Mouse (Mus musculus) G1E-ER4 (cell line): Measurements from ENCODE around the gene Sh2b2. TPM values are rescaled to one million over a fixed set of nuclear protein-coding genes. Genes with fewer than 3 reads are reported as not detected.

Experiments
- GATA1 ChIP-seq: IDR thresholded peaks from one replicate; pipeline ENCODE4 v1.8.0; 2012; ENCODE audit warnings: low read length, inconsistent platforms
- polyA plus RNA-seq: library from polyadenylated mRNA; stranded (reverse); fragments of >175 nt; gene quantifications from 2 replicates; pipeline ENCODE4 v1.2.3, GENCODE M21; 2012

The Sh2b2 gene
- not detected in 2 replicates for polyA plus RNA-seq

- TF ChIP-seq GATA1, result no peak
Observed at GRCm38 (mm10) chr5:136246452-136246838, at the start of gene Sh2b2. Gene Sh2b2, minus strand, starts transcription at chr5:136246556.

DNA sequence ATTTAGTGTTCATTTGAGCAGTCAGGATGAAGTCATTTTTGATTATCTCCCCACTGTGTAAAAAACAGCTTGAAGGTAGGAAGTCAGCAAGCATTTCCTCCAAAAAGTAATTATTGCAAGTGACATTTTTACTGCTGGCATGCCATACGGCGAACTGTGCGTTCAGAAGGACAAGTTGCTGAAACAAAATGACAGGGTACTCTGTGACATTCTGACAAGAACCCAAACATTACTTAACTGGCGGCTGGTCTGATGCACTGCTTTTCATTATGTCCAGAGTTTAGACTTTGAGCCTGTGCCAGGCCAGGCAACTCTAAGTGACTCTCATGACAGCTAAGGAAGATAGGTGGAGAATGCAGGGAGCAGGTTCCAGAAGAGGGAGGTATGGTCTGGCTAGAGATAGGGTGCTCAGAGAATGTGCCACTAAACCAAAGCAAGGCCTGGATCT is 46.6 kb upstream of the Sh2b2 start:
- TF ChIP-seq GATA1, result no peak

GRCm38 (mm10) chr5:136292361-136292760 is 46.0 kb upstream of the Sh2b2 start:
- TF ChIP-seq GATA1, result no peak

- no peak for TF ChIP-seq GATA1
Observed at GRCm38 (mm10) chr5:136291562-136291961, 45.2 kb upstream of the Sh2b2 start.

DNA sequence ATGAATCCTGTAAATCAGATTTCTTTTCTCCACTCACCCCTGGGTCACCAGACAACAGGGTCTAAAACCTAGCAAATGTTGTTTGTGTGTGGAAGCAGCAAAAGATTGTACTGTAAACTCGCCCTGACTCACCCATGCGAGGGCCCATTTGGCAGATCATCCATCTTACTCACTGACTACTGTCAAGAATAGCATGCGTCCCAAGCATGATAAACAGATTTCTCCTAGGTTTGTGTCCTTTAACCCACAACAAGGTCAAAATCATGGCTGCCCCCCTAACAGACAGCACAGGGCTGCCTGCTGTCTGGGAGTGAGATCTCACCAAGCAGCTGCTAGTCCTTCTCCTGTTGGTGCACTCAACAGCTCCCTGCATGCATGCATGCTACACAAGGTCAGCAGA is 43.4 kb upstream of the Sh2b2 start:
- no peak for TF ChIP-seq GATA1

GRCm38 (mm10) chr5:136288351-136289081 is 42.2 kb upstream of the Sh2b2 start:
- no peak for TF ChIP-seq GATA1

GRCm38 (mm10) chr5:136286566-136286965 is 40.2 kb upstream of the Sh2b2 start:
- TF ChIP-seq GATA1, result no peak

GRCm38 (mm10) chr5:136285106-136285505 is 38.8 kb upstream of the Sh2b2 start:
- TF ChIP-seq GATA1, result no peak

- TF ChIP-seq GATA1, result no peak
Observed at GRCm38 (mm10) chr5:136281351-136281750, 35.0 kb upstream of the Sh2b2 start.

DNA sequence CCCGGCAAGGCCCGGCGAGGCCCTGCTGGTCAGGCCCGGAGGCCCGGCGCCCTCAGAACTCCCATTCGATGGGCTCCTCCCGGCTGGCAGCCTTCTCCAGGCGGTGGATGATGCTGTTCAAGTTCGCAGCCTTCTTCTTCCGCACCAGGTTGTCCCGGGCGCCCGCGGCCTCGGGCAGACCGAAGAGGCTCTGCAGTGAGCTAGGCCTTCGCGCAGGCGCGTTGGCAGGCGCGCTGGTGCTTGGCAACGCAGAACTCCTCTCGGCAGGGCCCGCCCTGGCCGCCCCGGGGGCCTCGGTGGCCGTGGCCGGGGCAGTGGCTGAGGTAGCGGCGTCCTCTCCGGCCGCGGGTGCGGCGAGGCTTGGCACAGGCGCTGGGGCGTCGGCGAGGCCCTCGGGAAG is 28.4 kb upstream of the Sh2b2 start:
- TF ChIP-seq GATA1, result no peak

GRCm38 (mm10) chr5:136269937-136270336 is 23.6 kb upstream of the Sh2b2 start:
- TF ChIP-seq GATA1, result no peak

DNA sequence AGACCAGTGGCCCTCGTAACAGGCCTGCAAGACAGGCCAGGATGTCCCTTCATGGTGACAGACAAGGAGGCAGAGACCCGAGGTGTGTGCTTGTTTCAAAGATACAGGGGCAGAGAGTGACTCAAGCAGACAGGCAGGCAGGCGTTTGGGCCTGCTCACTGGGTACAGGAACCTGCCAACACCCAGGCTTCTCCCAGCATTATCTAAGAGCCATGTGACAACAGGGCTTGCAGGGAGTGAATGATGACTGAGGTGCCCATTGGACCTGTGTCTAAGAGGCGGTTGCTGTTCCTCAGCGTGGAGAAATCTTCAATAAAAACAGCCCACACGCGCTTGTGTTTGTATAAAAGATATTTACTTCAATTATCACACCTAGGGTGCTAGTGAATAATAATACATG is 19.7 kb upstream of the Sh2b2 start:
- TF ChIP-seq GATA1, result no peak

DNA sequence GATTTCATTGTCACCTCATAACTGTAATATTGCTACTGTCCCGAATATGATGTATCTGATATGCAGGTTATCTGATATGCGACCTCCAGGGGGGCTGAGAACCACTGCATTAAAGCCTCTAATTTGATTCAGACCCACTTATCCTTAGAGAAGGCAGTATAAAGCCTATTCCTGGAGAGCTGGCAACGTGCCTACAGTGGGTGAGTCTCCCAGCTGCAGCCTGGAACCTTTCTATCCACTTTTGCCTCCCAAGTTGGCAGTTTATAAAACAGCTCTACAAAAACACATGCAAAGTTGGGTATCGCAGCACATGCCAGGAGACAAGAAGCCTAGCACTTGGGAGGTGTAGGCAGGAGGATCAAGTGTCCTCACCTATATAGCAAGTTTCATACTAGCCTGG is 17.0 kb upstream of the Sh2b2 start:
- TF ChIP-seq GATA1, result no peak

DNA sequence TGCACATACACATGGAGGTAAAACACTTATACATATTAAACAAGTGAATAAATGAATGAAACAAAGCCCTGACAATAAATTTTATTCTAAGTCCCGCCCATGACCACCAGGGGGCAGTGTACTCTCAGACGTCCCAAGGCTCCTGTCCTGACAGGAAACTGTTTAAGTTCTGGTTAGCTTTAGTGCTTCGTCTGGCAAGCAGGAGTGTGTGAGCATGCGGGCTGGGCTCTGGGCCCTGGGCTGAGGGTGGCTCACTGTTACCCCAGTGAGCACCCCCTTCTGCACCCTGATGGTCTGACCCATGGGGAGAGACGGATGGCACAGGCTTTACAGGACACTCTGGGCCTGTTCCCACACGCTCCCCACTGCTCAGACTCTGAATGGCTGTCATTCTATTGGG is 12.6 kb upstream of the Sh2b2 start:
- no peak for TF ChIP-seq GATA1

DNA sequence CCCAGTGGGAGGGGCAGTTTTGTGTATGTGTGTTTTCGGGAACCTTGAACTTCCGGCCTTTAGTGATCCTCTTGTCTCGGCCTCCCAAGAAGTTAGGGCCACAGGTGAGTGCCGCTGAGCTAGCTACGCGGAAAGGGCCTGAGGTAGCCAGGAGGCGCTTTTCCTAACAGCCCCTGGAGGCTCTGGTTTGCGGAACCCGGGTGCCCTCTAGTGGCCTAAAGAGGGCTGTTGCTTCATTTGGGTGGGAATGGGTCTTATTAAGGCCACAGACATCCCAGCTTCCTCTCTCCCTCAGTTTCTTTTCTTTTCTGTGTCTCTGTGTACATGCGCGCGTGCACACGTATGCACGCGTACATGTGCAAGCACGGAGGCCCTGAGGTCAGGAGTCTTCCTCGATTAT is 6.5 kb upstream of the Sh2b2 start:
- no peak for TF ChIP-seq GATA1

DNA sequence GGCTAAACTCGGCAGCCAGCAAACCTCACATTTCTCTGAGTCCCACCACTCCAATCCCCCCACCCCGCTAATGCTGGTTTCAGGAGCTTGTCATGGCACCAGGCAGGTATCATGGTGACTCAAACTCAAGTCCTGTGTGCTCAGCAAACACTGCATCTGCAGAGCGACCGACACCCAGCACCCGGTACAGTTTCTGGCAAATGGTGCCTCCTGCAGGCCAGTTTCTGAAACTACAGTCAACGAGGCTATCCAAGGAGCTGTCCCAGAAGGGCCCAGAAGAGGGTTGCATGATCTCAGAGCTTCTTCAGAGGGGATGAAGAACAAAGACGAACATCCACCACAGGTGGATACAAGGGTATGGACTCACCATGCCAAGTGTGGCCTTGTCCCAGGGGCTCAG is 4.6 kb upstream of the Sh2b2 start:
- no peak for TF ChIP-seq GATA1

DNA sequence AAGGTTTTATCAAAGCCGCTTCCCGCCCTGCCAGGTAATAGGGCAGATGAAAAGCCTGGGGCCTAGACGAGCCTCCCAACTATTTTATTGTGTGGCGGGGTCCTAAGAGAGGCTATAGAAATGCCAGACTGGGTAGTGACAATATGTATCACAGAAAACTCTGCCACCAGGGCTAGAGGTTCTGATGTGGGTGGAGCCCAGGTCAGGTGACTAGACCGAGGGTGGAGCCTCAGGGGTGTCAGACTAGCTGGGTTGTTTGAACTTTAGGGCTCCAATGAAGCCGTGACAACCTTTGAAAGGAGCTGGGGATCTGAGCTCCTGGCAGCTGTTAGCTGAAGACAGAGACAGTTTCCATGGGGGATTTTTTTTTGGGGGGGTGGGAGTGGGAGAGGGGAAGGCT is 2.1 kb upstream of the Sh2b2 start:
- no peak for TF ChIP-seq GATA1

GRCm38 (mm10) chr5:136245541-136246451 is 560 bp downstream of the Sh2b2 start:
- no peak for TF ChIP-seq GATA1
